Mouse (Mus musculus) intestine, embryonic 14.5 days (tissue): ENCODE measurements around the gene Stard3nl. TPM values are rescaled to one million over a fixed set of nuclear protein-coding genes. Genes with fewer than 3 reads are reported as not detected.

Experiments used
- ATAC-seq: fragments of 200-750 bp; cut with Nextera tagmentation; replicated peaks from 2 replicates; pipeline ENCODE4 v1.8.0; 2017; ENCODE audit warnings: low read depth, moderate number of reproducible peaks, moderate TSS enrichment, moderate library complexity; ENCODE audit not compliant: low FRiP score, low TSS enrichment
- DNase-seq: peaks from one replicate; pipeline ENCODE4 v3.0.0-alpha.2; 2018; ENCODE audit warnings: low spot score
- H3K27ac ChIP-seq: fragments of 300-500 bp; sonication (generic); 2 replicates; pipeline ENCODE4 v1.5.1; 2014; ENCODE audit warnings: low read depth, mild to moderate bottlenecking, control low read depth
- H3K27me3 ChIP-seq: fragments of 300-500 bp; sonication (generic); replicated peaks from 2 replicates; pipeline ENCODE4 v1.6.1; 2014; ENCODE audit warnings: low read length, control low read depth; ENCODE audit not compliant: control insufficient read depth, insufficient read depth
- H3K36me3 ChIP-seq: fragments of 300-500 bp; sonication (generic); 2 replicates; pipeline ENCODE4 v1.6.1; 2014; ENCODE audit warnings: low read length, control low read depth; ENCODE audit not compliant: control insufficient read depth, insufficient read depth
- H3K4me1 ChIP-seq: fragments of 300-500 bp; sonication (generic); replicated peaks from 2 replicates; pipeline ENCODE4 v1.6.1; 2014; ENCODE audit warnings: low read length, control low read depth, mixed read lengths; ENCODE audit not compliant: control insufficient read depth, insufficient read depth
- H3K4me2 ChIP-seq: fragments of 300-500 bp; sonication (generic); 2 replicates; pipeline ENCODE4 v1.6.1; 2014; ENCODE audit warnings: low read length
- H3K4me3 ChIP-seq: fragments of 300-500 bp; sonication (generic); 2 replicates; pipeline ENCODE4 v1.5.1; 2014; ENCODE audit warnings: low read depth, low read length, control low read depth, mixed read lengths
- H3K9ac ChIP-seq: fragments of 300-500 bp; sonication (generic); 2 replicates; pipeline ENCODE4 v1.6.1; 2014; ENCODE audit warnings: mild to moderate bottlenecking, low read length
- H3K9me3 ChIP-seq: fragments of 300-500 bp; sonication (generic); 2 replicates; pipeline ENCODE4 v1.6.1; 2016; ENCODE audit warnings: low read length, control low read depth; ENCODE audit not compliant: control insufficient read depth
- WGBS: fragments of 180-500 bp; shearing (Covaris S2); extraction: QIAGEN DNeasy Blood & Tissue Kit; methylation state at CpG from one replicate; pipeline ENCODE4 v1.1.7; 2014; 5-methylcytosine and 5-hydroxymethylcytosine counted together
- polyA plus RNA-seq: library from polyadenylated mRNA; unstranded; fragments of >200 nt; fragmentation: Nextera tagmentation; extraction: Ambion mirVana; gene quantifications from 2 replicates; pipeline ENCODE4 v1.2.1, GENCODE M21; 2014

Gene Stard3nl
- polyA plus RNA-seq, 1 experiment from 2014 or later, result 100 TPM

DNA sequence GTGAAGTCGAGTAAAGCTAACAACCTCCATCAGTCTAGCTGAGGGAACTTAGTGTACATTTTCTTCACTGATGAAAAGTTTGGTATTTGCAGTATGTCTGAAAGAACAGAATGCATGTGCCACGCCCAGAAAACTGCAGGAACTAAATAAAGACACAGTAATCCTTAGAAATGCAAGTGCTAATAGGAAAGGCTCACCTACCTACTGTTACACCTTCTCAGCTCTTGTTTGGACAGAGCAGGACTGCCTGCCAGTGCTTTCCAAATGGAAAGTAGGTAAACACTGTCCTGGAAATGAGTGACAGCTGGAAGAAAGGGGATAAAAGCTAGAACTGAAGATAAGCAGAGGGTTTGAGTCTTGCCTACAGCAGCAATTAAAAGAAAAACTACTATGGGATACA is 1.9 kb downstream of the Stard3nl start:
- Histone ChIP-seq H3K4me3 (no peak overlapping the region), H3K4me2 (peak overlapping the region; percentile 68), H3K4me1 (peaks cover 10% of the 10 kb centered on the region), H3K27ac (no peak overlapping the region), H3K36me3 (no peaks in the 10 kb centered on the region), H3K9ac (no peak overlapping the region), H3K27me3 (no peaks in the 10 kb centered on the region), H3K9me3 (no peaks in the 10 kb centered on the region)
- WGBS, result 66% methylated on average over 2 of the region's 2 CpGs
- ATAC-seq, result no peak
- DNase-seq, result no peak

- 78% methylated on average over 4 of the region's 4 CpGs for WGBS
- H3K4me1 ChIP-seq, result peaks cover 10% of the 10 kb centered on the region
- H3K4me2 ChIP-seq, result no peak overlapping the region
- H3K36me3 ChIP-seq, result no peaks in the 10 kb centered on the region
- H3K4me3 ChIP-seq, result no peak overlapping the region
- no peak overlapping the region for H3K9ac ChIP-seq
- no peak for DNase-seq
- H3K27ac ChIP-seq, result no peak overlapping the region
- no peaks in the 10 kb centered on the region for H3K9me3 ChIP-seq
- H3K27me3 ChIP-seq, result no peaks in the 10 kb centered on the region
- ATAC-seq, result no peak
These were observed 4.0 kb downstream of the Stard3nl start for GRCm38 (mm10) chr13:19391608-19392007.

DNA sequence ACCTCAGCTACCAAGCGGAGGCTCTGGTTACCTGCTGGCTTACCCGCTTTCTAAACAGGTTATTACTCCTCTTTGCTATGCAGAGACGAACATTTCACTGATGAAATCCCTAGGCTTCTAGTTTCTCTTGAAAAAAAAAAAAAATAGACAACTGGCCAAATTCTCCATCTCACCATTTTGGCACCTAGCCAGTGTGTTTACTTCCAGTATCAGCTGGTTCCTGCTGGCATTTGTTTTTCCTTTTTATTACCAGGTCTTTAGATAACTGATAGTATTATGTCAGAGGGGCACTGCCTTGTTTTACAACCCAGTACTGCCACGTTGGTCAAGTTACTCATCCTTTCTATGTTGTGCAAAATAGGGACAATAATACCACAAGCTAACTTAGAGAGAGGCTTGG is 5.3 kb downstream of the Stard3nl start:
- WGBS, result 53% methylated on average over 4 of the region's 4 CpGs
- H3K4me1 ChIP-seq, result peaks cover 10% of the 10 kb centered on the region
- no peaks in the 10 kb centered on the region for H3K9me3 ChIP-seq
- no peaks in the 10 kb centered on the region for H3K27me3 ChIP-seq
- no peak overlapping the region for H3K27ac ChIP-seq
- H3K36me3 ChIP-seq, result no peaks in the 10 kb centered on the region
- no peak overlapping the region for H3K4me3 ChIP-seq
- no peak overlapping the region for H3K4me2 ChIP-seq
- DNase-seq (no peak), ATAC-seq (no peak)
- no peak overlapping the region for H3K9ac ChIP-seq

DNA sequence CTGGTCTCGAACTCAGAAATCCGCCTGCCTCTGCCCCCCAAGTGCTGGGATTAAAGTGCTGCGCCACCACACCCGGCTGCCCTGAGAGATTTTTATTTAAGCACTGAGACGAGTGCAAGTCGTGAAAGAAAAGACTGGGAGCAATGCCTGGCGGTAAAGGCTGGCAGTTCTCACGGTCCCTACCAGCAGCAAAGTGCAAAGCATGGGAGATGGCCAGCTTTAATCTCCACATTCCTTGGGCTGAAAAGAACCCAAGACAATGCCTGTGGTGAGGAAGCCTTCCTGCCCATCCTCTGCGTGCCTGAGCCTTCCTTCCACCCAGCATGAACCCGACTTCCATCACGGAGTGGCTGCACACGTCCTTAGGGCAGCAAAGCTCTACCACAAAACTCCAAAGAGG is 5.7 kb downstream of the Stard3nl start:
- Histone ChIP-seq H3K27ac (no peak overlapping the region), H3K4me1 (peaks cover 8% of the 10 kb centered on the region), H3K9ac (no peak overlapping the region), H3K36me3 (no peaks in the 10 kb centered on the region), H3K4me2 (no peak overlapping the region), H3K9me3 (no peaks in the 10 kb centered on the region), H3K27me3 (no peaks in the 10 kb centered on the region), H3K4me3 (no peak overlapping the region)
- 49% methylated on average over 12 of the region's 12 CpGs for WGBS
- DNase-seq, result no peak
- ATAC-seq, result no peak

DNA sequence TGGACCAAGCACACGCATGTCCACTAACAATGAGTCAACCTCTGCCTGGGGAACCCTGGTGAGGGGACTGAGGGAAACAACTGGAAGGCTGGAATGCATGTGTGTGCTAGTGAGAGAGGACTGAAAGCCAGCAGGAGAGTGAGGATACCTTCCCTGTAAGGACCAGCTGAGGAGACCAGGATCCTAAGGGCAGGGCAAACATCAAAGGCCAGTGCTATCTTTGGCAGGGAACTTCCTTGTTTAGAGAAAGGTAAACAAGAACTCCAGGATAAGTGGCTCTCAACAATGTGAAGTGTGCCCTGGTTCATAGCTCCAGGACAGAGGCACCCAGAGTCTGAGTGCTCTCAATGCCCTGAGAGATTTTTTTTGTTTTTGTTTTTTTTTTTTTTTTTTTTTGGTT is 6.2 kb downstream of the Stard3nl start:
- Histone ChIP-seq H3K4me1 (peaks cover 5% of the 10 kb centered on the region; the same call in 1 of the 2 replicates), H3K27ac (no peak overlapping the region), H3K4me2 (no peak overlapping the region), H3K36me3 (no peaks in the 10 kb centered on the region), H3K9me3 (no peaks in the 10 kb centered on the region), H3K9ac (no peak overlapping the region), H3K27me3 (no peaks in the 10 kb centered on the region), H3K4me3 (no peak overlapping the region)
- DNase-seq (no peak), ATAC-seq (peak; percentile 59)
- 77% methylated on average over 1 of the region's 1 CpGs for WGBS

GRCm38 (mm10) chr13:19385226-19385625 is 10.4 kb downstream of the Stard3nl start:
- DNase-seq (peak; percentile 33), ATAC-seq (no peak)
- no peaks in the 10 kb centered on the region; the same call in 1 of the 2 replicates for H3K4me1 ChIP-seq
- no peak overlapping the region for H3K4me3 ChIP-seq
- no peaks in the 10 kb centered on the region for H3K36me3 ChIP-seq
- H3K9me3 ChIP-seq, result no peaks in the 10 kb centered on the region
- no peak overlapping the region for H3K4me2 ChIP-seq
- WGBS, result 88% methylated on average over 4 of the region's 4 CpGs
- H3K27me3 ChIP-seq, result no peaks in the 10 kb centered on the region
- H3K27ac ChIP-seq, result no peak overlapping the region
- H3K9ac ChIP-seq, result no peak overlapping the region

- Histone ChIP-seq H3K4me1 (no peaks in the 10 kb centered on the region), H3K9ac (no peak overlapping the region), H3K4me2 (no peak overlapping the region), H3K27me3 (no peaks in the 10 kb centered on the region), H3K36me3 (0 out of 2 replicates have a peak, but pooled peaks cover 2% of the 10 kb centered on the region), H3K9me3 (no peaks in the 10 kb centered on the region), H3K27ac (no peak overlapping the region), H3K4me3 (no peak overlapping the region)
- DNase-seq (no peak), ATAC-seq (no peak)
- WGBS, result 73% methylated on average over 9 of the region's 9 CpGs
These were observed 14.3 kb downstream of the Stard3nl start for GRCm38 (mm10) chr13:19381112-19381828.

DNA sequence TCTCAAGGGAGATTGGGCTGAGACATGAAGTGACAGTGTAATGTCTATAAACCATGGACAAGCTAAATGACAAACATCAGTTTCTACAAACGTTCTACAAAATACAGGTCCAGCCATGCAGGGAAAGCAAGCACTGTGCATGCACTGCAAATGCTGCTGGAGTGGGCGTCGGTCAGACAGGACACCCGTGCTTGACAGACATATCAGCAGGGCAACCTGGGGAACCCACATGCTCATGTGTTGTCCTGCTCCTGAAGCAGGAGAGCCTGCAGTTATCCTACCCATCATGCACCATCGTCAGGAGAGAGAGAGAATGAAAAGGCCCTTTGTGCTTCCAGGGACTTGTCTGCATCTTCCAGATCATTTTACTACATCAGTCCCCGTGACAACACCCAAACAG is 16.3 kb downstream of the Stard3nl start:
- Histone ChIP-seq H3K4me3 (no peak overlapping the region), H3K9ac (no peak overlapping the region), H3K27me3 (no peaks in the 10 kb centered on the region), H3K27ac (no peak overlapping the region), H3K4me1 (no peaks in the 10 kb centered on the region), H3K9me3 (no peaks in the 10 kb centered on the region), H3K4me2 (no peak overlapping the region), H3K36me3 (peaks cover 13% of the 10 kb centered on the region)
- ATAC-seq (no peak), DNase-seq (peak; percentile 35)
- WGBS, result 70% methylated on average over 6 of the region's 6 CpGs

- no peak overlapping the region for H3K9ac ChIP-seq
These were observed 23.4 kb downstream of the Stard3nl start for GRCm38 (mm10) chr13:19372133-19372729.

More at GRCm38 (mm10) chr13:19372133-19372729, 23.4 kb downstream of the Stard3nl start:
- no peak for ATAC-seq
- H3K4me2 ChIP-seq, result no peak overlapping the region
- no peaks in the 10 kb centered on the region for H3K27me3 ChIP-seq
- peaks cover 62% of the 10 kb centered on the region for H3K36me3 ChIP-seq
- no peaks in the 10 kb centered on the region for H3K9me3 ChIP-seq
- no peak for DNase-seq
- no peaks in the 10 kb centered on the region for H3K4me1 ChIP-seq
- no peak overlapping the region for H3K4me3 ChIP-seq
- H3K27ac ChIP-seq, result no peak overlapping the region
- 26% methylated on average over 8 of the region's 8 CpGs for WGBS
